Mouse (Mus musculus): ENCODE measurements around the gene Qrich1. TPM values are rescaled to one million over a fixed set of nuclear protein-coding genes. Genes with fewer than 3 reads are reported as not detected.
A peak's percentile ranks its signal among the peaks of the same experiment; 100 is the strongest.

The Qrich1 gene
- total and polyA plus RNA-seq, 2 experiments, result 43.0 to 54.9 TPM

- H3K4me3 ChIP-seq (ENCODE audit: insufficient read depth, low read depth, low read length), result peak within 1 kb of the TSS; percentile 82
- peaks cover 16% of the 10 kb centered on the region for H3K36me3 ChIP-seq (ENCODE audit: control insufficient read depth, insufficient read depth, low read length)
- no peaks in the 10 kb centered on the region for H3K79me2 ChIP-seq (ENCODE audit: control insufficient read depth, insufficient read depth, low read length)
- peak within 1 kb of the TSS; percentile 85 for H3K9ac ChIP-seq (ENCODE audit: low read depth, low read length)
- peaks cover 10% of the 10 kb centered on the region; the same call in 1 of the 2 replicates for H3K4me1 ChIP-seq (ENCODE audit: control insufficient read depth, insufficient read depth, low read length)
- WGBS, result under 1% methylated on average over 69 of the region's 69 CpGs
- DNase-seq (ENCODE audit: extremely low read depth, low read depth, low spot score), result peak; percentile 95
- TF ChIP-seq POLR2A (IDR thresholded peaks at IDR 0.05; ENCODE audit: extremely low read depth, insufficient read depth, low read length) (0 out of 2 replicates have a peak, but pooled peaks have one; percentile 22), CTCF (IDR thresholded peaks at IDR 0.05; ENCODE audit: low read depth, low read length) (no peak)
- no peaks in the 10 kb centered on the region for H3K27me3 ChIP-seq (ENCODE audit: control insufficient read depth, insufficient read depth, low read length)
- H3K27ac ChIP-seq (replicated peaks; ENCODE audit: insufficient read depth, low read depth, low read length), result peak within 1 kb of the TSS; percentile 72
These were observed 25.9 kb upstream of the Qrich1 start, which contains the start of gene Usp19 for GRCm38 (mm10) chr9:108490559-108491285. Gene Usp19 (plus strand): TSS chr9:108490602.

- peak overlapping the region; percentile 85 for H3K9ac ChIP-seq (ENCODE audit: low read depth, low read length)
- 2% methylated on average over 12 of the region's 12 CpGs for WGBS
- peaks cover 21% of the 10 kb centered on the region for H3K36me3 ChIP-seq (ENCODE audit: control insufficient read depth, insufficient read depth, low read length)
- DNase-seq (ENCODE audit: extremely low read depth, low read depth, low spot score), result no peak
- H3K27ac ChIP-seq (replicated peaks; ENCODE audit: insufficient read depth, low read depth, low read length), result peak overlapping the region; percentile 72
- H3K79me2 ChIP-seq (ENCODE audit: control insufficient read depth, insufficient read depth, low read length), result no peaks in the 10 kb centered on the region
- peak overlapping the region; percentile 82 for H3K4me3 ChIP-seq (ENCODE audit: insufficient read depth, low read depth, low read length)
- H3K4me1 ChIP-seq (ENCODE audit: control insufficient read depth, insufficient read depth, low read length), result peaks cover 10% of the 10 kb centered on the region; the same call in 1 of the 2 replicates
- no peaks in the 10 kb centered on the region for H3K27me3 ChIP-seq (ENCODE audit: control insufficient read depth, insufficient read depth, low read length)
- TF ChIP-seq CTCF (IDR thresholded peaks at IDR 0.05; ENCODE audit: low read depth, low read length) (no peak), POLR2A (IDR thresholded peaks at IDR 0.05; ENCODE audit: extremely low read depth, insufficient read depth, low read length) (no peak)
These were observed 25.4 kb upstream of the Qrich1 start for GRCm38 (mm10) chr9:108491286-108491580.

GRCm38 (mm10) chr9:108492043-108492750 lies 24.4 kb upstream of the Qrich1 start:
- no peaks in the 10 kb centered on the region for H3K27me3 ChIP-seq (ENCODE audit: control insufficient read depth, insufficient read depth, low read length)
- H3K79me2 ChIP-seq (ENCODE audit: control insufficient read depth, insufficient read depth, low read length), result no peaks in the 10 kb centered on the region
- peaks cover 10% of the 10 kb centered on the region; the same call in 1 of the 2 replicates for H3K4me1 ChIP-seq (ENCODE audit: control insufficient read depth, insufficient read depth, low read length)
- H3K27ac ChIP-seq (replicated peaks; ENCODE audit: insufficient read depth, low read depth, low read length), result no peak overlapping the region
- H3K36me3 ChIP-seq (ENCODE audit: control insufficient read depth, insufficient read depth, low read length), result peaks cover 29% of the 10 kb centered on the region
- H3K4me3 ChIP-seq (ENCODE audit: insufficient read depth, low read depth, low read length), result 0 out of 2 replicates have a peak overlapping the region, but pooled peaks have one; percentile 7
- H3K9ac ChIP-seq (ENCODE audit: low read depth, low read length), result no peak overlapping the region; the same call in 1 of the 2 replicates
- TF ChIP-seq CTCF (IDR thresholded peaks at IDR 0.05; ENCODE audit: low read depth, low read length), result no peak
- TF ChIP-seq POLR2A (IDR thresholded peaks at IDR 0.05; ENCODE audit: extremely low read depth, insufficient read depth, low read length), result no peak
- 66% methylated on average over 16 of the region's 16 CpGs for WGBS
- DNase-seq (ENCODE audit: extremely low read depth, low read depth, low spot score), result peak; percentile 33

GRCm38 (mm10) chr9:108493246-108493645 lies 23.4 kb upstream of the Qrich1 start:
- no peak overlapping the region for H3K4me3 ChIP-seq (ENCODE audit: insufficient read depth, low read depth, low read length)
- peaks cover 10% of the 10 kb centered on the region; the same call in 1 of the 2 replicates for H3K4me1 ChIP-seq (ENCODE audit: control insufficient read depth, insufficient read depth, low read length)
- no peak for DNase-seq (ENCODE audit: extremely low read depth, low read depth, low spot score)
- H3K27me3 ChIP-seq (ENCODE audit: control insufficient read depth, insufficient read depth, low read length), result no peaks in the 10 kb centered on the region
- WGBS, result 96% methylated on average over 8 of the region's 8 CpGs
- H3K79me2 ChIP-seq (ENCODE audit: control insufficient read depth, insufficient read depth, low read length), result no peaks in the 10 kb centered on the region
- no peak overlapping the region for H3K27ac ChIP-seq (replicated peaks; ENCODE audit: insufficient read depth, low read depth, low read length)
- no peak for TF ChIP-seq POLR2A (IDR thresholded peaks at IDR 0.05; ENCODE audit: extremely low read depth, insufficient read depth, low read length)
- no peak for TF ChIP-seq CTCF (IDR thresholded peaks at IDR 0.05; ENCODE audit: low read depth, low read length)
- H3K9ac ChIP-seq (ENCODE audit: low read depth, low read length), result no peak overlapping the region
- peaks cover 33% of the 10 kb centered on the region for H3K36me3 ChIP-seq (ENCODE audit: control insufficient read depth, insufficient read depth, low read length)

GRCm38 (mm10) chr9:108494146-108494825 lies 22.3 kb upstream of the Qrich1 start:
- Histone ChIP-seq H3K9ac (ENCODE audit: low read depth, low read length) (no peak overlapping the region), H3K36me3 (ENCODE audit: control insufficient read depth, insufficient read depth, low read length) (peaks cover 42% of the 10 kb centered on the region), H3K4me3 (ENCODE audit: insufficient read depth, low read depth, low read length) (no peak overlapping the region), H3K27me3 (ENCODE audit: control insufficient read depth, insufficient read depth, low read length) (no peaks in the 10 kb centered on the region), H3K27ac (replicated peaks; ENCODE audit: insufficient read depth, low read depth, low read length) (no peak overlapping the region), H3K79me2 (ENCODE audit: control insufficient read depth, insufficient read depth, low read length) (no peaks in the 10 kb centered on the region), H3K4me1 (ENCODE audit: control insufficient read depth, insufficient read depth, low read length) (peaks cover 10% of the 10 kb centered on the region; the same call in 1 of the 2 replicates)
- WGBS, result 96% methylated on average over 19 of the region's 19 CpGs
- no peak for DNase-seq (ENCODE audit: extremely low read depth, low read depth, low spot score)
- TF ChIP-seq POLR2A (IDR thresholded peaks at IDR 0.05; ENCODE audit: extremely low read depth, insufficient read depth, low read length) (no peak), CTCF (IDR thresholded peaks at IDR 0.05; ENCODE audit: low read depth, low read length) (no peak)
